Mouse (Mus musculus) cerebral cortex, adult 2 months (tissue): ENCODE results near the gene Tomm34.

Source experiments
- WGBS: fragments of 180-500 bp; shearing (Covaris S2); methylation state at CpG from one replicate; pipeline ENCODE4 v1.1.7; 2018; 5-methylcytosine and 5-hydroxymethylcytosine counted together

Tomm34 gene

GRCm38 (mm10) chr2:164070765-164071436, at the start of gene Tomm34:
Gene Tomm34, minus strand, starts transcription at chr2:164071169.
- 1% methylated on average over 55 of the region's 55 CpGs for whole genome bisulfite sequencing

- 70% methylated on average over 6 of the region's 6 CpGs for WGBS
Measured at GRCm38 (mm10) chr2:164119503-164119902, 48.5 kb upstream of the Tomm34 start.

- 82% methylated on average over 10 of the region's 10 CpGs for WGBS
Measured at GRCm38 (mm10) chr2:164115531-164115930, 44.6 kb upstream of the Tomm34 start.

DNA sequence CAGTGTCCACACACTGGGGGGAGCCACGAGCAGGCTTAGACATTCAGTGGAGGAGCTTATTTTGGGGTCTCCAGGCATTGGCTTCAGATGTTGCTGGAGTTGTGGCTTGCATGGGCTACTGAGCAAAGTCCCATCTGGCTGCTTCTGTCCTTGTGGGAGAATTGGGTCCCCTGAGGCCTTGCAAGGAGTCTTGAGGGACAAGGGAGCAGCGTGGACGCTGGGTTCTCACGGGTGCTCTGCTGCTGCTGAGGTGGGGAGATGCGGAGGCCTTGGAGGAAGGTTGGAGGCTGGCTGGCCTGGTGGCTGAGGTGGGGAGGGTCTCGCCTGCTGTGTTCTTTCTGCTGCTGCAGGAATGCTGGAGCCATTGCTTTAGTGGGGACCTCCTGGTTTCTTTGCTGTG, 43.1 kb upstream of the Tomm34 start:
- 85% methylated on average over 6 of the region's 6 CpGs for WGBS

- WGBS, result 54% methylated on average over 8 of the region's 8 CpGs
Measured at GRCm38 (mm10) chr2:164111546-164111945, 40.6 kb upstream of the Tomm34 start.

DNA sequence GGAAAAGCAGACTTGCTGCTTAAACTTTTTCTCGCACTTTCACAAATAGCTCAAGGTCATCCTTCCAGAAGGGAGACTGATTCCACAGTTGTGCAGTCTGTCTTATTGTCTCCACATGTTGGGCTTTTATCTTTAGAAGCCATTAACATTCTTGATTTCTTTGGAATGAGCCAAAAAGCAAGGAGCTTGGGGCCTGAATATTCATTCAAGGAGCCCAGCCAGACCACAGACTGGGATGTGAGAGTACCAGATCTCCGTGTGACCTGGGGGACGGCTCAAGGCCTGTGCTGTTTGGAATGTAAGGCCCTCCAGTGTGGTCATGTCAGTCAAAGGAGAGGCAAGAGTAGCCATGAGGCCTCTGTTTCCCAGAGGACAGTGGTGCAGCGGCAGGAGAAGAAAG, 37.5 kb upstream of the Tomm34 start:
- 75% methylated on average over 4 of the region's 4 CpGs for WGBS

- WGBS, result 78% methylated on average over 16 of the region's 16 CpGs
Measured at GRCm38 (mm10) chr2:164107125-164107874, 36.3 kb upstream of the Tomm34 start.

GRCm38 (mm10) chr2:164106287-164107035, 35.5 kb upstream of the Tomm34 start:
- 67% methylated on average over 14 of the region's 14 CpGs for WGBS

GRCm38 (mm10) chr2:164103501-164103900, 32.5 kb upstream of the Tomm34 start:
- 16% methylated on average over 4 of the region's 4 CpGs for WGBS

DNA sequence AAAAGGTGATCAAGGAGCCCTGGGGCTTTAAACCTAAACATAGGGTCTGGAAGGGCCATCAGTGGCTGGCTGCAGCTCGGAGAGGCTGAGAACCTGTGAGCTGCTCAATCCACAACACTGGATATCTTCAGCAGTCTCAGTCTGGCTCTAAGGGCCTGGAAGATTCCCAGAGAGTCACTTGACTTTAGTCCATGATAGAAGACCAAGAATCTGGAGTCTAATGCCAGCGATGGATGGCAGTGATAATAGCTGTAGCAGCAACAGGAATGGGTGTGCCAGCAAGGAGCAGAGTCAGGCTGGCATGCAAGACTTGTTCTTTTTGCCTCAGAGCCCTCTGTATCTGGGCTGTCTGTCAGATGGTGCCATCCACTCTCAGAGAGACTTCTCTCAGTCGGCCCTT, 31.4 kb upstream of the Tomm34 start:
- WGBS, result 87% methylated on average over 3 of the region's 3 CpGs

DNA sequence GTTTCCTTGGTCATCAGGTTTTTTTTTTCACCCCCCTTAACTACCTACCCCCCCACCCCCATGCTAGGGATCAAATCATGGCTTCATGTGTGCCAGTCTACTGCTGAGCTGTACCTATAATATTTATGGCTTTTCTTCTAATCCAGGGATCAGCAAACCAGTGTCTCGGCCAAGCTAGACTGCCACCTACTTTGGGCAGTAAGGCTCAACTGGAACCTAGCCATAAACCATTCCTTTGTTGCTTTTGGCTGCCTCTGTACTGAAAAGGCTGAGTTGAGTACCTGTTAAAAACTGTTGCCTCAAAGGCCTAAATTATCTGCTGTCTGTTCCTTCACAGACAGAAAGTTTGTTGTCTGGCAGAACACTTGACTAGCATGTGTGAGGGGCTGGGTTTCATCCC, 31.0 kb upstream of the Tomm34 start:
- 46% methylated on average over 1 of the region's 1 CpGs for WGBS

- WGBS, result 61% methylated on average over 11 of the region's 11 CpGs
Measured at GRCm38 (mm10) chr2:164098603-164099250, 27.8 kb upstream of the Tomm34 start.

DNA sequence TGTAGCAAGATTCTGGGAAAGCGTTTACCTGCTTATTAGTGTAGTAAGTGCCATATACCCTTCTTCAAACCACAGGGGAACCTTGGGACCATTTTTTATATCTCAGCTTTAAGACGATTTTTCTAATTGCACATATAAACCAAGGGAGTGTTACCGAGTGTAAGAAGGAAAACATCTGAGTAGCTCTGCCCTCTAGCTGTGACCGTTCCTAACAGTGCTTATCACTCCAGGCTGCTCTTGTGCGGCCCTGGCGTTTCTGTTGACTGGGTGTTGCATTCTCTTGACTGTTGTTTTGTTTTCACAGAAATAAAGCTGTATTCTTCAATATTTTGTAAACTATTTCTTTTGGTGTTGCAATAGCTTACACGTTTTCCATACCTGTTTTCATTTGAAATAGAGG, 23.2 kb upstream of the Tomm34 start:
- WGBS, result 68% methylated on average over 7 of the region's 7 CpGs

DNA sequence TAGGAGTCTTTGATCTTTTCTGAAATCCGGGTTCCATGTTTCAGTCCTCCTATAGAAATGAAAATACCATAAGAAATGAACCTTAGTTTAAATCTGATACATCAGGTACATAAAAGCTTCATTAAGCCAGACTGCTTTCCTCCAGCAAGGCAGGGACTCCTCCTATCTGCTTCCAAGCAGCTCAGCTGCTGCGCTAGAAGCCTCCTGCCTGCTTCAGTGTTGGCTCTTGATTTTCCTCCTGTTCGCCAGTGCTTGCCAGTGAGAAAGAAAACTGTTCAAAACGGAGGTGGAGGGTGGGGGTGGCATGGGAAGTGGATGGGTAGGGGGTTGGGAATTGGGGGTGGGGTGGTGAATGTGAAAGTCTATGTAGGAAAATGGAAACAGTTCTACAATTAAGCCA, 18.5 kb upstream of the Tomm34 start:
- 58% methylated on average over 4 of the region's 4 CpGs for WGBS

- 80% methylated on average over 6 of the region's 6 CpGs for WGBS
Measured at GRCm38 (mm10) chr2:164087416-164088017, 16.5 kb upstream of the Tomm34 start.

DNA sequence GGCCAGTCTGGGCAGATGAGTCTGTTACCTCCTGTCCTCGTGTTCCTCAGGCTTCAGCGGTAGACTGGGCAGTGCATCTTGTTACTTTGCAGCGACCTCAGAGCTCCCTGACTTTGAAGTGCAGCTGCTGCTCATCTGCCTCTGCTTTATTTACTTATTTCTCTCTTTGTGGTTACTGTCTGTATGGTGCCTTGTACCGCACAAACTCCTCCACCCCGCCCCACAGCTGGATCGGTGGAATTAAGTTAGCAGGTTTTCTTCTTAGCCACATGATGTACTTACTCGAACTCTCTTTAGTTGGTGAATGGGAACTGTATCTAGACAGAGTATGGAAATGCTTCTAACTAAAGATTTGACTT, 13.4 kb upstream of the Tomm34 start:
- 77% methylated on average over 7 of the region's 7 CpGs for WGBS

- WGBS, result 87% methylated on average over 19 of the region's 19 CpGs
Measured at GRCm38 (mm10) chr2:164083609-164084341, 12.8 kb upstream of the Tomm34 start.

GRCm38 (mm10) chr2:164082175-164082574, 11.2 kb upstream of the Tomm34 start:
- 93% methylated on average over 10 of the region's 10 CpGs for WGBS

DNA sequence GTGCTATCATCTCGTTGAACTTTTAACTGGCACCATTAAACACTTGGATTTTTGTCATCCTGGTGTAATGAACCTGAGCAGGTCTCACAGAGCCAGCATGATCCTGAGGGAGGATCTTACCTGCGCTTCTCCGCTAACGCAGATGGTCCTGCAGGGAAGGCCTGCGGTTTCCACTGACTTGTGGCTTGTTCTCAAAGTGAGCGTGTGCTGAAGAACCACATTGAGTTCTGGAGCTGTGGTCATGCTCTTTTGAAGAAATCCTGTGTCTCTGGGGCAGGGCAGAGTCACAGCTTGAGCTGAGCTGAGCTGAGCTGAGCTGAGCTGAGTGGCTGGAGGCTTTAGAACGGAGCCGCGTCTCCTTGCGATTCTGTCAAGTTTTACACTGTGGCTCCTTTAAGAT, 10.6 kb upstream of the Tomm34 start:
- 95% methylated on average over 10 of the region's 10 CpGs for WGBS

DNA sequence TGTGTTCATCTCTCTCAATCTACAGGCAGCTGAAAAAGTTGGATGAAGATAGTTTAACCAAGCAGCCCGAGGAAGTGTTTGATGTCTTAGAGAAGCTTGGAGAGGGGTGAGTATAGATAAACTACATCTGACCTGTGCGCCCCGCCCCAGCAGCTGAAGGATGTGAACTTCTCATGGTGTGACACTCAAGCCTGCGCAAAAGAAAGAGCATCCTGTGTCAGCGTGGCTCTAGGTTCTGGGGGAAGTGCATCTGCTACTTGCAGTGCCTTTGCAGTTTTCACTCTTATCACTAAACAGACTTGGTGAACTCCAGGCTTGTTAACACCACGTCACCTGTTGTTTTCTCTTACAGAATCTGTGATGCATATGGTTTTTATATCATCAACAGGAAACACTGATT, 8.5 kb upstream of the Tomm34 start:
- 85% methylated on average over 6 of the region's 6 CpGs for WGBS

DNA sequence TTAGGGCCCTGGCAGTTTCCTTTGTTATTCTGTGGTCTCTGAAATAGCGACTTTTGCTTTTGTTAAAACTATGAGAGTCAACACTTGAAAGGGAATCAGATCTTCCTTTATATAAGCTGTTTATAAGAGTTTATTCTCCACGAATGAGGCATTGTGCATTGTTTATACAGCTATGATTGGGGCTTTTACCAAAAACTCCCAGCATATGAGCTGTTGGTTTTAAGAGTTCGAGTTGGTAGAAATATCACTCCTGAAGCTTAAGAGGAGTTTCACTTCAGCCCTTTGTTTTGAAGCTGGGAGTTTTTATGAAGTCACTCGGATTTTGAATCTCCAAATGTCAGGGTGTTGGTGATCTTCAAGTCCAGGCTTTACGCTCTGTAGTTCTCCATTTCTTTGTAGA, 6.9 kb upstream of the Tomm34 start:
- 67% methylated on average over 5 of the region's 5 CpGs for WGBS
